ENCODE assay signal across 16 mouse cellular contexts in genomic region chr1:54159531-54159930, GRCm38 (mm10). TPM values are rescaled to one million over a fixed set of nuclear protein-coding genes. Genes with fewer than 3 reads are reported as not detected.
DNase-seq lines count a peak whose midpoint lies in the region; ATAC-seq and TF ChIP-seq lines count a peak whose summit lies in the region.
"Had no signal": no experiment of that assay in that cellular context is flagged by ENCODE, and none has a peak within 500 bp of the region (broad histone marks: within the 10 kb centered on the region; RNA-seq: fewer than 3 reads in every experiment).

No protein-coding gene starts in this region.

- peak; percentile 61; the same call in 1 of the 2 replicates for ATAC-seq in cerebellum, adult (ENCODE audit: insufficient number of reproducible peaks, low FRiP score, low TSS enrichment)
- ATAC-seq in hindbrain, embryonic 14.5 days (ENCODE audit: low FRiP score), result peak; percentile 14; the same call in 1 of the 2 replicates
- no peak for ATAC-seq in hindbrain, embryonic 13.5 days (ENCODE audit: low FRiP score)
- no peak for ATAC-seq in lung, postnatal 0 days
- ATAC-seq in erythroblast, adult 5-6 weeks (replicated peaks; ENCODE audit: low FRiP score, poor library complexity, severe bottlenecking), result no peak
- ATAC-seq: forebrain, embryonic 13.5 days; intestine, embryonic 15.5 days had no signal

- no peak for TF ChIP-seq POLR2A in lung, adult 2 months (IDR thresholded peaks at IDR 0.05; ENCODE audit: borderline replicate concordance, extremely low read depth, low read depth, low read length)
- TF ChIP-seq POLR2A in brain, embryonic 14.5 days (IDR thresholded peaks at IDR 0.05; ENCODE audit: borderline replicate concordance, extremely low read depth, insufficient read depth, insufficient read length, poor library complexity, severe bottlenecking), result no peak

- no peaks in the 10 kb centered on the region for H3K36me3 ChIP-seq in hindbrain, embryonic 14.5 days (replicated peaks; ENCODE audit: control insufficient read depth, insufficient read depth)
- no peaks in the 10 kb centered on the region for H3K36me3 ChIP-seq in hindbrain, embryonic 13.5 days
- no peaks in the 10 kb centered on the region for H3K36me3 ChIP-seq in lung, postnatal 0 days (ENCODE audit: insufficient read depth, low read length)
- H3K36me3 ChIP-seq: embryonic facial prominence, embryonic 15.5 days; intestine, embryonic 15.5 days; neural tube, embryonic 15.5 days had no signal

- no peak for DNase-seq in cerebellum, postnatal 36 days
- no peak for DNase-seq in hindbrain, embryonic 14.5 days (ENCODE audit: low spot score)
- peak; percentile 31 for DNase-seq in lung, postnatal 0 days (ENCODE audit: low spot score)
- no peak for DNase-seq in lung, adult 2 months
- peak; percentile 11 for DNase-seq in brain, embryonic 14.5 days (ENCODE audit: low read depth)
- DNase-seq: adrenal gland, postnatal 25 days; gastrocnemius, postnatal 10 days; thymus, adult 18-20 months had no signal

- WGBS in hindbrain, embryonic 14.5 days, result 82% methylated on average over 1 of the region's 1 CpGs
- WGBS in hindbrain, embryonic 13.5 days, result 65% methylated on average over 1 of the region's 1 CpGs
- WGBS in lung, postnatal 0 days, result 30% methylated on average over 1 of the region's 1 CpGs
- 22% methylated on average over 1 of the region's 1 CpGs for WGBS in lung, adult 2 months

- H3K4me3 ChIP-seq in hindbrain, embryonic 14.5 days (replicated peaks; ENCODE audit: low read length), result no peak overlapping the region
- H3K4me3 ChIP-seq in hindbrain, embryonic 13.5 days, result no peak overlapping the region
- no peak overlapping the region for H3K4me3 ChIP-seq in lung, postnatal 0 days (ENCODE audit: low read depth, low read length)
- H3K4me3 ChIP-seq in lung, adult 2 months (replicated peaks; ENCODE audit: extremely low read depth, low read depth, low read length), result no peak overlapping the region
- H3K4me3 ChIP-seq: embryonic facial prominence, embryonic 15.5 days; forebrain, embryonic 13.5 days; intestine, embryonic 15.5 days; neural tube, embryonic 15.5 days had no signal

- no peaks in the 10 kb centered on the region for H3K9me3 ChIP-seq in hindbrain, embryonic 14.5 days (ENCODE audit: control insufficient read depth, low read length)
- H3K9me3 ChIP-seq in hindbrain, embryonic 13.5 days, result no peaks in the 10 kb centered on the region
- H3K9me3 ChIP-seq in lung, postnatal 0 days (ENCODE audit: low read length), result no peaks in the 10 kb centered on the region
- H3K9me3 ChIP-seq: embryonic facial prominence, embryonic 15.5 days; forebrain, embryonic 13.5 days; intestine, embryonic 15.5 days; neural tube, embryonic 15.5 days had no signal

- H3K27ac ChIP-seq in hindbrain, embryonic 14.5 days, result no peak overlapping the region
- no peak overlapping the region for H3K27ac ChIP-seq in hindbrain, embryonic 13.5 days
- H3K27ac ChIP-seq in lung, postnatal 0 days (ENCODE audit: low read length), result no peak overlapping the region
- H3K27ac ChIP-seq: embryonic facial prominence, embryonic 15.5 days; forebrain, embryonic 13.5 days; intestine, embryonic 15.5 days; macrophage; neural tube, embryonic 15.5 days had no signal

- TF ChIP-seq EP300 in lung, postnatal 0 days (IDR thresholded peaks at IDR 0.05), result no peak

- H3K4me2 ChIP-seq in hindbrain, embryonic 14.5 days (replicated peaks), result no peak overlapping the region
- H3K4me2 ChIP-seq in hindbrain, embryonic 13.5 days, result no peak overlapping the region
- no peak overlapping the region for H3K4me2 ChIP-seq in lung, postnatal 0 days (replicated peaks; ENCODE audit: low read depth, low read length)
- H3K4me2 ChIP-seq: embryonic facial prominence, embryonic 15.5 days; forebrain, embryonic 13.5 days; intestine, embryonic 15.5 days; neural tube, embryonic 15.5 days had no signal

- no peak for TF ChIP-seq CTCF in lung, postnatal 0 days (IDR thresholded peaks at IDR 0.05)
- no peak for TF ChIP-seq CTCF in lung, adult 2 months (IDR thresholded peaks at IDR 0.05; ENCODE audit: insufficient read depth, low read length)
- TF ChIP-seq CTCF in brain, embryonic 14.5 days (IDR thresholded peaks at IDR 0.05; ENCODE audit: borderline replicate concordance, extremely low read depth, insufficient read depth, insufficient read length), result no peak

- no peaks in the 10 kb centered on the region for H3K27me3 ChIP-seq in hindbrain, embryonic 14.5 days (ENCODE audit: control insufficient read depth, insufficient read depth, low read length)
- no peaks in the 10 kb centered on the region for H3K27me3 ChIP-seq in hindbrain, embryonic 13.5 days
- no peaks in the 10 kb centered on the region for H3K27me3 ChIP-seq in lung, postnatal 0 days (replicated peaks; ENCODE audit: insufficient read depth, low read length)
- H3K27me3 ChIP-seq: embryonic facial prominence, embryonic 15.5 days; forebrain, embryonic 13.5 days; intestine, embryonic 15.5 days; neural tube, embryonic 15.5 days had no signal

- H3K9ac ChIP-seq in hindbrain, embryonic 14.5 days, result no peak overlapping the region
- no peak overlapping the region for H3K9ac ChIP-seq in hindbrain, embryonic 13.5 days
- no peak overlapping the region for H3K9ac ChIP-seq in lung, postnatal 0 days (replicated peaks; ENCODE audit: low read depth)
- H3K9ac ChIP-seq: embryonic facial prominence, embryonic 15.5 days; forebrain, embryonic 13.5 days; intestine, embryonic 15.5 days; neural tube, embryonic 15.5 days had no signal

- H3K4me1 ChIP-seq in hindbrain, embryonic 14.5 days (replicated peaks; ENCODE audit: control insufficient read depth, insufficient read depth, low read length), result no peaks in the 10 kb centered on the region
- no peaks in the 10 kb centered on the region for H3K4me1 ChIP-seq in hindbrain, embryonic 13.5 days (replicated peaks)
- no peaks in the 10 kb centered on the region for H3K4me1 ChIP-seq in lung, postnatal 0 days (ENCODE audit: insufficient read depth, low read depth, low read length)
- H3K4me1 ChIP-seq in lung, adult 2 months (ENCODE audit: control insufficient read depth, insufficient read depth, low read length), result no peaks in the 10 kb centered on the region
- H3K4me1 ChIP-seq: embryonic facial prominence, embryonic 15.5 days; forebrain, embryonic 13.5 days; intestine, embryonic 15.5 days; neural tube, embryonic 15.5 days had no signal

RNA-seq across cellular contexts. Expression of gene Hecw2, which starts 35.4 kb away (rescaled TPM):
- 7.9 and 9.2 TPM in 2 replicates for polyA plus RNA-seq in hindbrain, embryonic 14.5 days (2014; fragmentation: Nextera tagmentation; extraction: Ambion mirVana)
- 7.2 and 8.1 TPM in 2 replicates for polyA plus RNA-seq in hindbrain, embryonic 13.5 days (2015; fragmentation: Nextera tagmentation; extraction: Ambion mirVana)
- 4.8 and 5.1 TPM in 2 replicates for polyA plus RNA-seq in lung, postnatal 0 days (2015; fragmentation: Nextera tagmentation; extraction: Ambion mirVana)
- 5.8 and 7.7 TPM in 2 replicates for polyA plus RNA-seq in lung, adult 2 months (2012; rRNA removed)
- 2.3 and 4.7 TPM in 2 replicates for polyA plus RNA-seq in brain, embryonic 14.5 days (2012; rRNA removed)
- total RNA-seq in erythroblast, adult 5-6 weeks (2015; ENCODE audit: low replicate concordance), result 0.42 TPM in 1 of 2 replicates, not detected in the other
- 0.09 TPM in 1 of 2 replicates, not detected in the other for total RNA-seq in erythroblast, adult 5-6 weeks (2017; ENCODE audit: low replicate concordance)

Comparison
In these comparisons a context has a peak if more than half of its experiments do, and no peak if none do; other contexts are left out.
1. ATAC-seq: peak in cerebellum, adult (single experiment) and hindbrain, embryonic 14.5 days (single experiment); none in hindbrain, embryonic 13.5 days (single experiment), lung, postnatal 0 days (single experiment) and erythroblast, adult 5-6 weeks (single experiment).
2. DNase-seq: peak in lung, postnatal 0 days (single experiment) and brain, embryonic 14.5 days (single experiment); none in cerebellum, postnatal 36 days (0 of 2), hindbrain, embryonic 14.5 days (single experiment) and lung, adult 2 months (single experiment).